Mouse (Mus musculus) heart, postnatal 36 days (tissue): ENCODE results near the gene Ankrd13b. TPM values are rescaled to one million over a fixed set of nuclear protein-coding genes. Genes with fewer than 3 reads are reported as not detected.
"Not testable (repeated sequence)": the region's sequence is repeated elsewhere in the genome, so short reads cannot be mapped to it uniquely, and the experiment has no call there.

Experiments used
- DNase-seq, 2 experiments: peaks; one replicate each; pipeline ENCODE4 v3.0.0; 2021 to 2022
- intact Hi-C: fragments of 180-260 bp; cut with DNase I; formaldehyde crosslinking; loops from one replicate; pipeline ENCODE4 v1.15.1; 2025
- total RNA-seq, 2 experiments: library from RNA; stranded (reverse); gene quantifications; 2 replicates each; pipeline ENCODE4 v1.2.3; 2021

Ankrd13b gene
- total RNA-seq, result 10 to 100 TPM in 1 of 2 experiments, 1 to 10 TPM in 1; 9.8 to 10.4 TPM

DNA sequence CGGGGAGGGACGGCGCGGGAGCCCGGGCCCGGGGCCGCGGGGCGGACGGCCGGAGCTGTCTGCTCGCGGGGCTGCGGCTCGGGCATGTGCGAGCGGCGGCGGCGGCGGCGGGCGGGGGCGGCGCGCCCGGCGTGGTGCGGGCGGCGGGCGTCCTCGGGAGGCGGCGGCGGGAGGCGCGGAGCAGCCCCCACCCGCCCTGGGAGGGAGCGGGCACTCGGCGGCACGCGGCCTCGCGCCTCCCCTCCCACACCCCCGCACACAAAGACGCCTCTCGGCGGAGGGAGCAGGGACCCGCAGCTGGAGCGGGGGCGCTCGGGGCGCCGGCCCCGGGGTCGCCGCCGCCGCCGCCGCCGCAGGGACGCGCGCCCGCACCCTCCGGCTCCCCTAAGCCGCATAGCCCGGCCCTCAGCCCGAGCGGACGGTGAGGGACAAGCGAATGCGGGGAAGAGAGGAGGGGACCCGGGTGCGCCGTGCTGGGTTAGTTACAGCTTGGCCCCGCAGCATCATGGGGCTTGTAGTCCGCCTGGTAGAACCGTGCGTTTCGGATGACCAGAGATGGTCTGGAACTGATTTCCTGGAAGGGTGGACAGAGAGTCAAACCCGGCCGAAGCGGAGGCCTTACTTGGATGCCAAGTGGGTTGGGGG lies at the start of gene Ankrd13b:
Gene Ankrd13b (minus strand): TSS at position 88 of the 645 bp plus-strand sequence.
- peak; percentile 73 to 76 for DNase-seq

DNA sequence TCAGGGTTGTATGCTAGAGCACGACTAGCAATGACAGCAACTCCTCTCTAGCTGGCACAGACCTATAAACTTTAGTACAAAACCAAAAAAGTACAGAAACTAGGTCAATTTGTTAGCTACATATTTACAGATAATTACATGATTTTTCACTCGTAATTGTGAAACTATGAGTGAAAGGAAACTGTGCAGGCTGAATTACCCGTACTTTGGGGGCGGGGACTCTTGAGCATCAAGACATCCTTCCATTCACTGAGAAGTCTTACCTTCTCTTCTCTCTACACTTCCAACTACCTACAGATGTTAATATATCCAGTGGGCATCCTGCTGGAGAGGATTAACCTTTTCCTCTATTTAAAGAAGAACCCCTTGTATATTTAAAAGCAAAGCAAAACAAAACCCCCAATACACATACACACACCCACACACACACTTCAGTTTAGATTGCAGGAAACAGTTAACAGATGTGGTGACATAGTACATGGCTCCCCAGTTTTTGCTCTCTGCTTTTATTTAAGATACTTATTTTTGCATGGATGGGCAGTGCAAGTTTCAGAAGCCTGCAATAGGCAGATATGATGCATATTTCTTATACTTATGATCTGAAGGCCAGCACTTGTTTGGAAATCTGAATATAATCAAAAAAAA lies 42.8 kb upstream of the Ankrd13b start:
- DNase-seq, result no peak
- intact Hi-C loops, result no loop called here

More for the DNA sequence above, at the start of gene Ankrd13b:
- intact Hi-C loops, result loop anchor here (2.0 kb wide), 1 partner anchor 17 kb away; no protein-coding TSS in a partner anchor

DNA sequence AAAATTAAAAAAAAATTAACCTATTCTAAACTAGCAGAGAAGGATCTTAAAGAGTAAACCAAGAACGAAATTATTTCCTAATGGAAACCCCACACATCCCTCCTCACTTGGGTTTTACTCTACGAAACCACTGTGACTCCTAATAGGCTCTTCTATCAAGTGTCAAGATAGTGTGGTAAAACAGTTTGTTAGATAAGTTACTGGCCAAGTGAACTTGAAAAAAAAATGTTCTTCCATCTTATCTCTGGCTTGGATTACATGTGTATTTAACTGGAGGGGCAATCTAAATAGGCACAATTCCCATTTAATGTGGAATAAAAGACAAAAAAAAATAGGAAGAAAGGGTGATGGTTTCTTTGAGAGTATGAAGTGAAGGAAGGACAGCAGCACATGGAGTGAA lies 41.4 kb upstream of the Ankrd13b start:
- DNase-seq, result no peak
- intact Hi-C loops, result no loop called here

DNA sequence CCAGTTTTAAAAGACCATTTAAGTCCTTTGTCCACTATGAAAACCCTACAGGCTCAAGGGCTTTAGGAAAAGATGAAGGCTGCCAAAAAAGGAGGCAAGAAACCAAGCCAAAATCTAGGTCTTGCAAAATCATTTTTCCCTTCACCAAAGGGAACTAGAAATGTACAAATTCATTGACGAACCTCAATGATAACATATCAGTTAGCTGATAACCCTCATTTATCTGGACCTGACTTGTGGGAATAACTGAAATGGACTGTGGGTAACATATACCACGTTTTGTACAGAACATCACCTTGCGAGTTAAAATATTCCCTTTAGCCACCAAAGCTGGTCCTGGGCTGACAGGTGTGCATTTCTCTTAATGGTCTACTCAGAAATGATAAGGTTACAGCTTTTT lies 40.2 kb upstream of the Ankrd13b start:
- intact Hi-C loops, result no loop called here
- DNase-seq, result no peak

DNA sequence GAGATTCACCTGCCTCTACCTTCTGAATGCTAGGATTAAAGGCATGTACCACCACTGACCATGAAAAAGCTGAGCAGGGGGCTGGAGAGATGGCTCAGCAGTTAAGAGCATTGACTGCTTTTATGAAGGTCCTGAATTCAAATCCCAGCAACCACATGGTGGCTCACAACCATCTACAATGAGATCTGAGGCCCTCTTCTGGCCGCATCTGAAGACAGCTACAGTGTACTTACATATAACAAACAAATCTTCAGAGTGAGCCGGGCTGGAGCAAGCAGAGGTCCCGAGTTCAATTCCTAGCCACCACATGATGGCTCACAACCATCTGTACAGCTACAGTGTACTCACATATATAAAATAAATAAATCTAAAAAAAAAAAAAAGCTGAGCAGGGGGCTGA lies 38.9 kb upstream of the Ankrd13b start:
- intact Hi-C loops, DNase-seq: not testable (repeated sequence)

DNA sequence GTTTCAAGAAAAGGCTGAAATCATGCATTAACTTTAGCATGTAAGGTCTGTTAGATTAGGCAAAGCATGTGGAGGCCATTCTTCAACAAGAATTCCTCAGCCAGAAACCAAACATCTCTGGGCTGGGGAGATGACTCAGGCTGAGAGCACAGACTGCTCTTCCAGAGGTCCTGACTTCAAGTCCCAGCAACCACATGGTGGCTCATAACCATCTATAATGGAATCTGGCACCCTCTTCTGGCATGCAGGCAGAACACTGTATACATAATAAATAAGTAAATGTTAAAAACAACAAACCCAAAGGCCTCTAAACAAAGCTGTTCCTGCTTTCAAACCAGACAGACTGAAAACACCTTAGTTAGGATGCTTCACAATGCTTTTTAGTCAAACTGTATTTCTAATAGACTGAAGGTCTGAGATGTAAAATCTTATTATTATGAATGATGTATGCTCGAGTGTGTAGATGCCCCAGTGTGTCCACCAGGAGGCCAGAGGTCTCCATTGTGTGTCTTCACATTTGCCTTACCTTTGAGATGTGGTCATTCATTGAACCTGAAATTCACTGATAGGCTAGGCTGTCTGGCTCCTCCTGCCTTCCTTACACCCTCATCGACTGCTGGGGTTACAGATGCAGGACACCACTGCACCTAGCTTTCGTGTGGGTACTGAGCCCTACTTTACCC lies 36.5 kb upstream of the Ankrd13b start:
- no peak for DNase-seq
- intact Hi-C loops, result no loop called here

DNA sequence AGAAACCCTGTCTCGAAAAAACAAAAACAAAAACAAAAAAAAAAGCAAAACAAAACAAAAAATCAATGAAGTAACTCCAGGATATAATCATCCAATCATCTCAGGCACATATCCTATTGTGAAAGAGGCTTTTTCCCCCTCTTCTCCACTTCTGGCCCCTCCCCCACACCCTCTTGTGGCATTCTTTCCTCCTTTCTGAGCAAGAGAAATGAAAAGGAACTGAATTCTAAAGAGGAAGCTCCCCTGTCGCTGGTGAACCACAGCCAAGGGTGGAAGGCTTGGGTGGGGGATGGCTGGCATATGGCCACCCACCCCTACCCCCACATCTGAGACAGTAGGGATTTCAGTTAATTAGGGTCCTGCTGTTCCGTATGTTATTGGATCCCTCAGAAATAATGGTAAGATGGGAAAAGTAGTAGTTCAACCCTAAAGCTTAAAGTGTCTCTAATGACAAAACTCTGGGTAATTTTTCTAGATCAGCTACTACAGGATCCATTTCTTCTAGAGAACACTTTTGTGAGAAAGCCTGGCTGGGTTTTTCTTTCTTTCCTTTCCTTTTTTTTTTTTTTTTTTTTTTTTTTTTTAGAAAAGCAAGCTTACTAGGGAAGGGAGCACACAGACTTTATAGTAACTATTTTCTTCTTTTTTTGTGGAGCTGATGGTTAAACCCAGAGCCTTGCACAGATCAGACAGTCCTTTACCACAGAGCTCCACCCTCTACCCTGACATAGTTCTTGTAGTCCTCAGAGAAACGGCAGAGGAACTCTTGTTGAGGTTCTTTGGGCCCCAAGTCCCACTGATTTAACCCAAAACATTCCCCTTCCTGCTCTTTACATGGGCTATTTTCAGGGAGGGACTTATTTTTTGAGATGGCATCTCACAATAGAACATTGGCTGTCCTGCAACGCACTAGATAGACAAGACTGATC lies 31.4 kb upstream of the Ankrd13b start:
- DNase-seq, result peak in 1 of 2 experiments; percentile 30
- intact Hi-C loops, result no loop called here

DNA sequence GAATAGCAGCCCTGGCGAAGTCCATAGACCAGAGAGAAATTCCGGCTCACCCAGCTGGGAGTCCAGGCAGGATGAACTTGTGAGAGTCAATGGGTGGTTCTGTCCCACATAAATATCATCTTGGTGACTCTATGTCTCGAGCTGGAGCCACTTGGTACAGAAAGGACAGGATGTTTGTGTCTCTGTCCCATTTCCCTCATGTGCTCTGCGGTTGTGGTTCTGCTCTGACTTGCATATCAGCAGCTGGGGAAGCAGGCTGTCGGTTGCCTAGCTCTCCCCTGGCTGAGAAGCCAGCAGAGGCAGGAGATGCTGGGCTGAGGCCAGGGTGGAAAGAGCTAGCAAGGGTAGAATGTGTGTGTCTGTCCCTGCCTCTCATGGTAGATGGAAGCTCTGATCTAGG lies 29.6 kb upstream of the Ankrd13b start, which contains the start of gene Gm10392:
Gene Gm10392 (minus strand): TSS at position 156 of the 400 bp plus-strand sequence.
- intact Hi-C loops, result no loop called here
- peak in 1 of 2 experiments; percentile 33 for DNase-seq

DNA sequence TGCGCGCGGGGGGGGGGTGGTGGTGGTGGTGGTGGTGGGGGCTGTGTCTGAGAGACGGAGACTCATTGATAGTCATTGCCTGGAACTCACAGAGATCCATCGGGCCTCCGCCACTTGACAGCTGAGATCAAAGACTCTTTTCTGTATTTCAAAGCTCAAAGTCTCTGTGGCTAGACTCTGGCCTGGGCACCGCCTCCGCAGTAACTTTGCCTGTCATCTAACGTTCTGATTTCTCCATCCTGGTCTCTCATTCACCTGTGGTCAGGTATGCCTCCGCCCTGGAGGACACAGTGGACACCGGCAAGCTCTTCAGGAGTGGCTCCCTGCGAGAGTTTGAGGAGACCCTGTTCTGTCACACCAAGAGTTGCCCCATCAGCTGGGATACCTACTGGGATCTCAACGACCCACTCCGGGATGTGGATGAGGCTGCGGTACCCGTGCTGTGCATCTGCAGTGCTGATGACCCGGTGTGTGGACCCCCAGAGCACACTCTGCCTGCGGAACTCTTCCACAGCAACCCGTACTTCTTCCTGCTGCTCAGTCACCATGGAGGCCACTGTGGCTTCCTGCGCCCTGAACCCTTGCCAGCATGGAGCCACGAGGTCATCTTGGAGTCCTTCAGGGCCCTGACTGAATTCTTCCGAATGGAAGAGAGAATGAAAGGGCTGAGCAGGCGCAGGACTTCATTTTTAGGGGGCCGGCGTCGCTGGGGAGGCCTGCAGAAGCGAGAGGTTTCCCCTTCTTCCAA lies 28.7 kb upstream of the Ankrd13b start:
- DNase-seq, result no peak
- intact Hi-C loops, result no loop called here

DNA sequence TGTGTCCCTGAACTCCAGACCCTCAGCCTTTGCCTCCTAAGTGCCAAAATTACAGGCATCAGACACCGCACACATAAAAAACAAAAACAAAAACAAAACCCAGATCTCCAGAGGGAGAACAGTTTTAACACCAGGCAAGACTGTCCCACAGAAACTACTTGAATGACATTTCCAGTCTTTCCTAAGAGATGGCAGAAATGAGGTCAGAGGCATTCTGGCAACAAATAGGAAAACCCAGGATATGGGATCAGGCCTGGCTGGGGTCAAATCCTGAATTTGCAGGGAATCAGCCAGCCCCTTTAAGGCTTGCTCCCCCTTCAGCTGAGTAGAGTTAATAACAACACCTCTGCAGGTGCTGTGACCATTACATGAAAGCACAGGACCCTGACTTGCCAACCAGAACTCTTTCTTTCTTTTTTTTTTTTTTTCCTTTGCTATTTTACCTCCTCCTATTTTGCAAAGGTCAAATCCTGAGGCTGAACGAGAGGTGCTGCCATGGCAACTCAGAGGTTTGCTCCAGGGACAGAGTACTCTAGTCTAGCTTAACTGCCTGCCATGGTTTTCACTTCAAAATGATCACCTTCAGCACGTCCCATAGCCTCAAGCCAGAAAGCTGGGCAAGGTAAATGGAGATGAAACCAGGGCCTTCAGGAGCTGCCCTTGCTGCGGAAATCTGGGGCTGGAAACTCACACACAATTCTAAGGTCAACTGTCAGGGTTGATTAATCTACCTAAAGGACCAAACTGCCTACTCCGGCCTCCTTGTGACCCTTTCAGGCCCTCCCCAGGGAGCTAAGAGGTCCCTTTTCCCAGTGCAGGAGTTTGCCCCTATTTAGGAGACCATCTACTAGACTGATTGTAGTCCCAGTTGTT lies 27.3 kb upstream of the Ankrd13b start:
- intact Hi-C loops, result no loop called here
- DNase-seq, result no peak

DNA sequence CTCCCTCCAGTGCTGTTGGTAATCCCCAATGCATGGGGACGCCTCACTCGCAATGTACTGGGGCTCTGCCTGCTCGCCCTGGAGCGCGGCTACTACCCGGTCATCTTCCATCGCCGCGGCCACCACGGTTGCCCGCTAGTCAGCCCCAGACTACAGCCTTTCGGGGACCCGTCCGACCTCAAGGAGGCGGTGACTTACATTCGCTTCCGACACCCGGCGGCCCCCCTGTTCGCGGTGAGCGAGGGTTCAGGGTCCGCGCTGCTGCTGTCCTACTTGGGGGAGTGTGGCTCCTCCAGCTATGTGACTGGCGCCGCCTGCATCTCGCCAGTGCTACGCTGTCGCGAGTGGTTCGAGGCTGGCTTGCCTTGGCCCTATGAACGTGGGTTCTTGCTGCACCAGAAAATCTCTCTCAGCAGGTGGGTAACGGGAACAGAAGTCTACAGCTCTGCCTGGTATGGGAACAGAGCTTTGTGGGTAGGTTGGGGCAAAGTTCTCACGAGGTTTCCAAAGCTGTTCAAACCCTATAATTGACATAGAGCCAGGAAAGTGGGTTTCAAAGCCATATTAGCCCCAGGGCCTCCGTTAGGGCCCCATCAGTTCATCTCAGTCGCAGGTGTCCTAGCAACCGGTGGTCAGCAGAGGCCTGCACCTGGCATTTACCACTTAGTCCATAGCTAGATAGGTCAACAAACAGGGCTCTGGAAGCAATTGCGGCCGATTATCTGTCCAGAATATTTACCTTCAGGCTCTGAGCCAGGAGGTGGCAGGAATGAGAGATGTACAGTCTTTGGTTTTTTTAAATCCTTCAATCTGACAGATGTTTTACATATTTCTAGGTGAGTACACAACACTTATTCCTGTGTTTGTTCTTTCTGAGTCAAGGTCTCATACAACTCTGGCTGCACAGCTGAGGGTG lies 26.4 kb upstream of the Ankrd13b start, which contains the start of gene Trp53i13:
Gene Trp53i13 (minus strand): TSS at position 344 of the 916 bp plus-strand sequence.
- no peak for DNase-seq
- intact Hi-C loops, result no loop called here

DNA sequence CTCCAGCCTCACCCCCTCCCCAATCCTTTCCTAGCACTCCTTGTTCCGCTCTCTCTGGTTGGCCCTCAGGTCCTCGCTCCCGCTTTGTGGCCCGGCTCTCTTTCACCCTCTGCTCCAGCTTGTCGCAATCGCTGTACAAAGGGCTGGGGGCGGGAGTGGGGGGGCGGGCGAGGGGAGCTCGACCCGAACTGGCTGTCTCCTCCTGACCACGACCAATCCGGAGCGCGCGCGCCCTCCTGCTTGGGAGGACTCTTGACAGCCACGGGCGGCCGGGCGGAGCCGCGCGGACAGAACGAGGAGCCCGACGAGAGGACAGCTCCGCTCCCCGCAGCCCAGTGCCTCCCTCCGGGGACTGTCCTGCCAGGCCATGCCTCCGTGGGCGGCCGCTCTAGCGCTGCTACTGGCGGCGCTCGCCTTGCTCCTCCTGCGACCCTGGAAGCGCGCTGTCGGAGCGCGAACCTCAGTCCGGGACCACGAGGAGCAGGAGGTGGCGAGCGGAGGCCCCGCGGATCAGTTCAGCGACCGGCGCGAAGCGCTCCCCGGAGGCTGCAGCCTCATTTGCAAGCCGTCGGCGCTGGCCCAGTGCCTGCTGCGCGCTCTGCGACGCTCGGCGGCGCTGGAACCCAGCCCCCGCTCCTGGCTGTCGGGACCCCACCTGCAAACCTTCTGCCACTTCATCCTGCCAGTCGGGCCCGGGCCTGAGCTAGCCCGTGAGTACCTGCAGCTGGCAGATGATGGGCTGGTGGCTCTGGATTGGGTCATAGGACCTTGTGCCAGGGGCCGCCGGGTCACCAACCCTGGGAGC lies 25.6 kb upstream of the Ankrd13b start, which contains the start of gene Abhd15:
Gene Abhd15 (plus strand): TSS at position 290 of the 805 bp plus-strand sequence.
- intact Hi-C loops, result loop anchor here (5.0 kb wide), 1 partner anchor 92 kb away; the partner anchor contains the start of gene Taok1
- peak; percentile 84 to 90 for DNase-seq

DNA sequence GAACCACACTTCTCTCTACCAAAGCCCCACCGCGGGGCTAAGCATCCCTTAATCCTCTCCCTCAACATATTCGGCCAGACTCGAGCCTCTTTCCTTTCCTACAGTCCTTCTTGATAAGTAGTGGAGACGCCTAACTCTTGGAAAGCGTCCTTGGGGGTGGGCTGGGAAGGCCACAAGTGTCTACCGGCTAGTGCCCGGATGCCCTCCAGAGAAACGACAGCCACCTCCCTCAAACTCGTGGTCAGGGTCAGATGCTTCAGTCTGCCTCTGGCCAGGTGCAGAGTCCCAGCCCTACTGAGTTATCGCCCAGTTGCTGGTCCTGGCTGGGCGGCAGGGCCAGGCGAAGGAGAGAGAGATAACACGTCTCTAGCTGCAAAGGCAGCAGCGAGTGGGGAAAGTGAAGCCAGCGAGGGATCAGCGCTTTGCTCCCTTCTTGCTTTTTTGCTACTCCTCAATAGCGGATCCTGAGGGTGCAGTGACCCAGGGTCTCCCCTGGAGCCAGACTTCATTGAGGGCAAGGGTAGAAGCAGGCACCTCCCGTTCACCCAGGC lies 24.9 kb upstream of the Ankrd13b start:
- intact Hi-C loops, result loop anchor here (5.0 kb wide), 1 partner anchor 93 kb away; the partner anchor contains the start of gene Taok1
- DNase-seq, result no peak

DNA sequence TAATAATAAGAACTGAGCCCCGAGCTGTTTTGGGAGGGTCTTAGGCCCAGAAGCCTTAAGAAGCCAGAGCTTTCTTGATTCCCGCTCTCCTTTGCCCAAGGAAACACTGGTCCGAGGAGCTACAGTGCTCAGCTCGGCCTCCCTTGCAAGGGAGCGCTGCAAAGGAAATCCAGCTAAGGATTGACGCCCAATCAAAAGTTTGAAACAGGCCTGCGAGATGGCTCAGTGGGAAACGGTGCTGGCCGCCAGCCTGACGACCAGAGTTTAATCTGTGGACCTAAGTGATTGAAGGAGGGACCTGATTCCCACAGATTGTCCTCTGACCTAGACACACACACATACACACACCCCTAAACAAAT lies 24.3 kb upstream of the Ankrd13b start:
- intact Hi-C loops, result loop anchor here (5.0 kb wide), 1 partner anchor 94 kb away; the partner anchor contains the start of gene Taok1
- DNase-seq, result no peak

DNA sequence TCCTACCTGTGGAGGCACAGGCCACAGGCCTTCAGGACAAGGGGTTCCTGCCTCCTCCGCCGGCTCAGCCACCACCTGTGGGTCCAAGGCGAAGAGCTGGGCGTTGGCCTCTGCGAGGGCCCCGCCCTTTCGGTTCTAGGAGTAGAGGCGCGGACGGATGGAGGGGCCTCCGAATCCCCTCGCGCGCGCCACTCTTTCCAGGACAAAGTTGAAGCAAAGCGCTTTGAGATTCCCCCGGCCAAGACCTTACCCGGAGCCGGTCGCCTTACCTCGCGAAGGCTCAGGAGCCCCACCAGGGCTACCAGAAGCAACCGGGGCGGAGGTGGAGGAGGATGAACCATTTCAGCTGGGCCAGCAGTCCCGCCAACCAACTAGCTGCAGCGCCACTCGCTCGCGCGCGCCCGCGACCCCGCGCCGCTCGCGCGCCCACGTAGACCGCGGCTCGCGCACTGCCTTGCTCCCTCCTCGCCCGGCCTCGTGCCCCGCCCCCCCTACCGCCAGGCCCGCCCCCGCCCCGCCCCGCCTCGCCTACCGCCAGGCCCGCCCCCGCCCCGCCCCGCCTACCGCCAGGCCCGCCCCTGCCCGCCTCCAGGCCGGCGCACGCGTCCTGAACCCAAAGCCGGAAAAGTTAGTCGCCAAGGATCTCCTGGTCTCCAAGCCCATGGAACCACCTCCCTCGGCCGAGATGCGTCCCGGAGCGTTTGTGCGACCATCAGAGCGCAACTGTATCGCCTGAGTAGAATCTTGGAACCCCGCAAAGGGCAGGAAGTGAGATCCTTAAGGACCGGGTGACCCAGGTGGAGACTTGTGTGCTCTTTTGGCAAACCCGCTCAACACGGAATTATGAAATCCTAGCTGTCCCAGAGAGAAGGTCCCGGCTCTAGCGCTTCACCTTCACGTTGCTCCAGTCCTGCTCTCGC lies 23.7 kb upstream of the Ankrd13b start:
- peak; percentile 85 to 89 for DNase-seq
- intact Hi-C loops, result loop anchor here (5.0 kb wide), 1 partner anchor 94 kb away; the partner anchor contains the start of gene Taok1
